Mouse (Mus musculus) heart, postnatal 4 days (tissue): ENCODE measurements around the gene Dph1. TPM values are rescaled to one million over a fixed set of nuclear protein-coding genes. Genes with fewer than 3 reads are reported as not detected.

ENCODE experiments used
- DNase-seq: peaks from one replicate; pipeline ENCODE4 v3.0.0; 2021
- microRNA-seq, 2 experiments: library from miRNA; unstranded; fragments of <30 nt; microRNA quantifications; one replicate each; pipeline ENCODE4 v1.2.0; 2021 to 2022
- total RNA-seq, 2 experiments: library from RNA; stranded (reverse); gene quantifications; 2 replicates each; pipeline ENCODE4 v1.2.3; 2021

Gene Dph1
- total RNA-seq, 2 experiments from 2014 or later = 15.0 to 17.4 TPM

GRCm38 (mm10) chr11:75132278-75132677 lies 58.8 kb downstream of the Dph1 start:
- peak; percentile 79 for DNase-seq

DNA sequence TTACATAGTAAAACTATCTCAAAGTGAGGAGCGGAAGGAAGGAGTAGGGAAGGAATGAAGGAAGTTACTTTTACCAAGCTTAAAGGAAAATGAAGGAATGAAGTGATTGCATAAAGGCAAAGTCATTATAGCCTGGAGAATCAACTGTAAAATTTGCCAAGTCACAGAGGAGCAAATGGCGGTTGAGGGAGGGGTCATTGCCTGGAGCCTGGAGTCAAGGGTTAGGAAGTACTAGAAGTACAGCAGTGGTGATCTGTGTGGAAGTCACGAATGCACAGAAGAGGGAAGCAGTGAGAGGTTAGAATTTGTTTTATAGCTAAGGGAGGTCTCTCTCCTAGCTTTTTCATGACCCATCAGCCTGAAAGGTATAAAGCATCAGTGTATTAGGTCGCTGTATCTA lies 59.7 kb downstream of the Dph1 start:
- no peak for DNase-seq

GRCm38 (mm10) chr11:75129481-75129880 lies 61.6 kb downstream of the Dph1 start:
- DNase-seq = no peak

Small RNA genes within 50 kb of the gene (microRNA-seq; reads per million reads assigned to microRNA genes)
- 705 to 944 reads per million in 2 experiments for gene Mir132
- gene Mir212 = 22.8 to 37.4 reads per million in 2 experiments

Other genes with a start within 250 kb of the Dph1 start
- 10 to 100 TPM; 42.6 to 49.5 TPM for gene Hic1, start 21.7 kb downstream of the Dph1 start, total RNA-seq
- 1 to 10 TPM; 8.1 to 8.7 TPM for gene Ovca2, start 12.4 kb downstream of the Dph1 start, total RNA-seq
- gene Rtn4rl1, start 2.5 kb upstream of the Dph1 start, total RNA-seq = 10 to 100 TPM; 20.3 to 23.2 TPM
- 100 to 1,000 TPM; 109 to 114 TPM for gene Rpa1, start 157.1 kb upstream of the Dph1 start, total RNA-seq
- 1 to 10 TPM; 6.4 to 8.5 TPM for gene Smyd4, start 157.2 kb upstream of the Dph1 start, total RNA-seq
- 10 to 100 TPM; 12.7 to 16.9 TPM for gene Serpinf1, start 231.5 kb upstream of the Dph1 start, total RNA-seq
- under 1 TPM in 1 of 2 experiments, not detected in 1; 0.11 TPM for gene Serpinf2, start 248.3 kb upstream of the Dph1 start, total RNA-seq